Mouse (Mus musculus) embryonic facial prominence, embryonic 15.5 days (tissue): ENCODE data around the gene 1110008L16Rik. TPM values are rescaled to one million over a fixed set of nuclear protein-coding genes. Genes with fewer than 3 reads are reported as not detected.
"Not testable (repeated sequence)": the region's sequence is repeated elsewhere in the genome, so short reads cannot be mapped to it uniquely, and the experiment has no call there.

Experiments used
- ATAC-seq: fragments of 200-750 bp; cut with Nextera tagmentation; 2 replicates; pipeline ENCODE4 v1.8.0; 2017; ENCODE audit warnings: low read depth, moderate TSS enrichment; ENCODE audit not compliant: insufficient number of reproducible peaks, low FRiP score, low TSS enrichment
- H3K27ac ChIP-seq: fragments of 300-500 bp; sonication (generic); replicated peaks from 2 replicates; pipeline ENCODE4 v1.5.1; 2015; ENCODE audit warnings: mild to moderate bottlenecking, inconsistent platforms
- H3K27me3 ChIP-seq: fragments of 300-500 bp; sonication (generic); 2 replicates; pipeline ENCODE4 v1.6.1; 2015; ENCODE audit warnings: inconsistent platforms
- H3K36me3 ChIP-seq: fragments of 300-500 bp; sonication (generic); 2 replicates; pipeline ENCODE4 v1.6.1; 2015; ENCODE audit warnings: mild to moderate bottlenecking, inconsistent platforms
- H3K4me1 ChIP-seq: fragments of 300-500 bp; sonication (generic); 2 replicates; pipeline ENCODE4 v1.6.1; 2015; ENCODE audit warnings: inconsistent platforms
- H3K4me2 ChIP-seq: fragments of 300-500 bp; sonication (generic); replicated peaks from 2 replicates; pipeline ENCODE4 v1.6.1; 2015; ENCODE audit warnings: mild to moderate bottlenecking, inconsistent platforms
- H3K4me3 ChIP-seq: fragments of 300-500 bp; sonication (generic); replicated peaks from 2 replicates; pipeline ENCODE4 v1.5.1; 2015; ENCODE audit warnings: mild to moderate bottlenecking, inconsistent platforms
- H3K9ac ChIP-seq: fragments of 300-500 bp; sonication (generic); 2 replicates; pipeline ENCODE4 v1.6.1; 2015; ENCODE audit warnings: inconsistent platforms
- H3K9me3 ChIP-seq: fragments of 300-500 bp; sonication (generic); replicated peaks from 2 replicates; pipeline ENCODE4 v1.6.1; 2016; ENCODE audit warnings: inconsistent platforms
- WGBS: fragments of 180-500 bp; shearing (Covaris S2); methylation state at CpG from one replicate; pipeline ENCODE4 v1.1.7; 2015; 5-methylcytosine and 5-hydroxymethylcytosine counted together
- polyA plus RNA-seq: library from polyadenylated mRNA; unstranded; fragments of >200 nt; fragmentation: Nextera tagmentation; extraction: Ambion mirVana; gene quantifications from 2 replicates; pipeline ENCODE4 v1.2.1, GENCODE M21; 2015

The 1110008L16Rik gene
- polyA plus RNA-seq, 1 experiment from 2014 or later: 16.9 TPM

DNA sequence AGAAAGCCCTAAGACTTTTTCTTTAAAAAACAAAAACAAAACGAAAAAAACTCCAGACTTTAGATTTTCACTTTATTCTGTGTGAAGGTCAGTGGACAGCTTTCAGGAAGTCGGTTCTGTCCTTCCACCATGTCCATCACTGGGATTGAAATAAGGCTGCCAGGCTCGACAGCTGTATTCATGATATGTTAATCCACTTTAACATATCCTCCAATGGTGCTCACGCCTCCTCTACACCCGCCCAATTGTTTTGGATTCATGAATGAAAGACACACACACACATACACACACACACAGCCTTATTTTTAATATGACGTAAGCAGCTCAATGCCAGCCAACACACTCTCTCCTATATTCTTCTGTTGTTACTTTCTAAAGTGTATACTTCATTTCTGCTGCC is 8.2 kb downstream of the 1110008L16Rik start:
- 0 out of 2 replicates have a peak, but pooled peaks cover 13% of the 10 kb centered on the region for H3K36me3 ChIP-seq
- no peak for ATAC-seq
- no peak overlapping the region for H3K4me3 ChIP-seq
- H3K9ac ChIP-seq: no peak overlapping the region
- H3K27me3 ChIP-seq: no peaks in the 10 kb centered on the region
- WGBS: 84% methylated on average over 6 of the region's 6 CpGs
- H3K27ac ChIP-seq: no peak overlapping the region
- peaks cover 12% of the 10 kb centered on the region for H3K4me1 ChIP-seq
- no peak overlapping the region for H3K4me2 ChIP-seq
- H3K9me3 ChIP-seq: no peaks in the 10 kb centered on the region

DNA sequence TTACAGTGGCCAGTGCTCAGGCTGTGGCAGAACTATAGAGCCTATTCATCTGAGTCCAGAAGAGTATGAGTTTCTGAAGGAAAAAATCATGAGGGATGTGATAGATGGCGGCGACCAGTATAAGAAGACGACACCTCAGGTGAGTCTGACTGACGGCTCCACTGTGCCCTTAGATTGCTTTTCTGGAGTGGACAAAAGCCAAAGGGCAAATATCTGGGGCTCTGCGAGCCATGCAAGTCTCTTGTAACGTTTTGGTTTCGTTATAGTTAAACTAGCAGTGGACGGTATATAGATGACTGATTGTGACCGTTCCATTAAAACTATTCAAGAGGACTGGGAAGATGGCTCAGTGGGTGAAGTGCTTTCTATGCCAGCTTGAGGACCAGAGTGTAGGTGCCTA is 9.4 kb downstream of the 1110008L16Rik start:
- H3K4me2 ChIP-seq: no peak overlapping the region
- no peaks in the 10 kb centered on the region for H3K27me3 ChIP-seq
- WGBS: 90% methylated on average over 9 of the region's 9 CpGs
- H3K27ac ChIP-seq: no peak overlapping the region
- no peaks in the 10 kb centered on the region for H3K9me3 ChIP-seq
- no peak for ATAC-seq
- 0 out of 2 replicates have a peak, but pooled peaks cover 13% of the 10 kb centered on the region for H3K36me3 ChIP-seq
- no peak overlapping the region for H3K4me3 ChIP-seq
- H3K4me1 ChIP-seq: peaks cover 8% of the 10 kb centered on the region
- no peak overlapping the region for H3K9ac ChIP-seq

DNA sequence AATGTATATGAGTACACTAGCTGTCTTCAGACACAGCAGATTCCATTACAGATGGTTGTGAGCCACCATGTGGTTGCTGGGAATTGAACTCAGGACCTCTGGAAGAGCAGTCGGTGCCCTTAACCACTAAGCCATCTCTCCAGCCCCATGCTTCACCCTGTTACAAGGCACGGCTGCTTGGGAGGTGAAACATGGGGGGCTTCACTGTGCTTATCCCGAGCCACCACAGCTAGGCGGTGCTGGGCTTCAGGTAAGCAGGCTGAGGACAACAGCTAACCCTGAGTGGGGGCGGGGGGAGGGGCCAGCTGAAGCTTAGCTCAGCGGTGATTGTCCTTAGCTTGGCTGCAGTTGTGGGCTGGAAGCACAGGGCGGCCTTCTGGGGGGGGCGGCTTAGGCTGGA is 10.1 kb downstream of the 1110008L16Rik start:
- no peak for ATAC-seq
- Histone ChIP-seq H3K27me3 (no peaks in the 10 kb centered on the region), H3K9ac (no peak overlapping the region), H3K27ac (no peak overlapping the region), H3K36me3 (peaks cover 15% of the 10 kb centered on the region; the same call in 1 of the 2 replicates), H3K4me1 (0 out of 2 replicates have a peak, but pooled peaks cover 3% of the 10 kb centered on the region), H3K4me2 (no peak overlapping the region), H3K4me3 (no peak overlapping the region), H3K9me3 (no peaks in the 10 kb centered on the region)
- WGBS: 69% methylated on average over 8 of the region's 8 CpGs

DNA sequence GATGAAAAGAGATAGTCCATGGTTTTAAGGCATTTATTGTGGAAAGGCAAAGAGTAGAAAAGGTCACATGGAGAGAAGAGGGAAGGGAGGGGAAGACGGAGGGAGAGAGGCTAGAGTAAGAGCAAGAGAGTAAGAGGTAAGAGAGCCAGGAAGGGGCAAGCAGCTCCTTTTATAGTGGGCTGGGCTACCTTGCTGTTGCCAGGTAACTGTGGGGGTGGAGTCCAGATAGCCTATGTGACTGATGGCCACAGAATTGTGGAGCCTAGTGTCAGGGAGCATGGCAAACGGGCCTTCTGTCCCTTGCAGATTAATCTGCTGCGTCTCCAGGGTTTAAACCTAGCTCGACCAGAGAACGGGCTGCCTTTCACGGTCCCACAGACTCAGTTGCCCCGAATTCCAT is 12.5 kb downstream of the 1110008L16Rik start:
- H3K4me2 ChIP-seq: no peak overlapping the region
- no peaks in the 10 kb centered on the region for H3K9me3 ChIP-seq
- H3K4me1 ChIP-seq: no peaks in the 10 kb centered on the region
- no peak for ATAC-seq
- H3K27ac ChIP-seq: no peak overlapping the region
- WGBS: 85% methylated on average over 7 of the region's 7 CpGs
- peaks cover 12% of the 10 kb centered on the region; the same call in 1 of the 2 replicates for H3K36me3 ChIP-seq
- H3K27me3 ChIP-seq: no peaks in the 10 kb centered on the region
- no peak overlapping the region for H3K9ac ChIP-seq
- H3K4me3 ChIP-seq: no peak overlapping the region

DNA sequence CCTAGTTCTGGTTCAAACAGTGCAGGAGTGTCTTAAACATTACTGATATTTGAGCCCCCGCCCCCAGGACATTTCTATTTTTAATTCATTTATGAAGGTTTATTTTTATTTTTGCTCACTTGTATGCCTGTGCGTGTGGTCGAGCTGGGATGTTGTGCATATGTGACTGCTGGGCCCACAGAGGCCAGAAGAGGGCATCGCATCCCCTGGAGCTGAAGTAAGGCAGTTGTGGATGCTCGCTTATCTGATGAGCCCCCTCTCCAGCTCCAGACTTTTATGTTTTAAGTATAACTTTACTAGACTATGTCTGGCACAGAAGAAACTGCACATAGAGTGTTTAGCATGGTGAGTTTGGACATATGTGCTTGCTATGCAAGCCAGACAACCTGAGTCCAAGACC is 14.5 kb downstream of the 1110008L16Rik start:
- WGBS: 84% methylated on average over 5 of the region's 5 CpGs
- ATAC-seq: no peak

DNA sequence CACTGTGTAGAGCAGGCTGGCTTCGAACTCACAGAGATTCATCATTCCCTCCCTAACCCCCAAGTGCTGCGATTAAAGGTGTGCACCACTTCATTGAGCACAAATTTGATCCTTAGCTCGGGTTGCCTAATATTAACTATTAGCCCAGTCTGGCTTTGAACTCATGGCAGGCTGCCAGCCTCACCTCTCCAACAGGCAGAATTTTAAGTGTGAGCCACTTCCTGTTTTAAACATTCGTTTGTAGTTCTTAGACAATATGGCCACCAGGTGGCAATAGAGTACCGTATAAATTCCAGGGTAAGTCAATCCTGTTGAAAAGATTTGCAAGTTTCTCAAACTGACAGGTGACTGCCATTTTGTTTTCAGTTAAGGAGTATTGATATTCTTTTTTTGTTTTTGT is 15.8 kb downstream of the 1110008L16Rik start:
- Histone ChIP-seq H3K4me2 (no peak overlapping the region), H3K36me3 (peaks cover 9% of the 10 kb centered on the region; the same call in 1 of the 2 replicates), H3K9ac (no peak overlapping the region), H3K9me3 (no peaks in the 10 kb centered on the region), H3K27ac (no peak overlapping the region), H3K4me3 (no peak overlapping the region), H3K4me1 (no peaks in the 10 kb centered on the region), H3K27me3 (no peaks in the 10 kb centered on the region)
- 39% methylated on average over 5 of the region's 5 CpGs for WGBS
- ATAC-seq: no peak

More for the DNA sequence above, 14.5 kb downstream of the 1110008L16Rik start:
- Histone ChIP-seq H3K27ac (no peak overlapping the region), H3K9ac (no peak overlapping the region), H3K4me1 (no peaks in the 10 kb centered on the region), H3K4me3 (no peak overlapping the region), H3K9me3 (no peaks in the 10 kb centered on the region), H3K4me2 (no peak overlapping the region), H3K36me3 (peaks cover 11% of the 10 kb centered on the region; the same call in 1 of the 2 replicates), H3K27me3 (no peaks in the 10 kb centered on the region)

DNA sequence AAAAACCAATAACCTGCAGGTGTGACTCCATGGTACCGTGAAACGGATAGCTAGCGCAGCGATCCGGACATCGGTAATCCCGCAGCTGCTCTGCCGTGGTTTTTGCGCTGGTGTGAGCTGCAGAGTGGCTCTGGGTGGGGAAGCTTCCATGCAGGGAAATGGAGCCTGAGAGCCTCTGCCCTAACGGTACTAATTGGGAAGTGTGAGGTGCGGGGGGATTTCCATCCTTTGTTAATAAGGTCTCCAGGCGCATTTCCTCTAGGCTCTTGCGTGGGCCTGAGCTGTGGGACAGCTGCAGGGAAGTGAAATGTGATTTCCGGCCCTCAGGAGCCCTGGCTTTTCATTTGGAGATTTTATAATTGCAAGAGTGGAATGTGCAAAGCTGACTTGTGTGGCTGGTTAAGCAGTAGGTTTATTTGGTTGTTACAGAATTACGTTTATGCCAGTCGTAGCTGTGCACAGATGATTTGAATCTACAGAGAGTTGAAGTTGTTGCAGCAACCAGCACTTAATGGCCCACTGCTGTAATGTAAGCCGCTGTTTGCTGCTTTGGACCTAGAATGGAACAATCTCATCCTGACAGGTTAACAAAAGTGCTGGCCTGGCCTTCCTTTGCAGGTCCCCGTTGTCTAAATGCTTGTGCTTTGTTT is 22.4 kb downstream of the 1110008L16Rik start:
- H3K36me3 ChIP-seq: peaks cover 5% of the 10 kb centered on the region; the same call in 1 of the 2 replicates
- ATAC-seq: 0 out of 2 replicates have a peak, but pooled peaks have one; percentile 24
- WGBS: 69% methylated on average over 18 of the region's 18 CpGs
- H3K4me2 ChIP-seq: no peak overlapping the region
- no peak overlapping the region for H3K9ac ChIP-seq
- no peak overlapping the region for H3K4me3 ChIP-seq
- H3K9me3 ChIP-seq: no peaks in the 10 kb centered on the region
- no peaks in the 10 kb centered on the region for H3K27me3 ChIP-seq
- peak overlapping the region; percentile 40 for H3K27ac ChIP-seq
- H3K4me1 ChIP-seq: no peaks in the 10 kb centered on the region; the same call in 1 of the 2 replicates

DNA sequence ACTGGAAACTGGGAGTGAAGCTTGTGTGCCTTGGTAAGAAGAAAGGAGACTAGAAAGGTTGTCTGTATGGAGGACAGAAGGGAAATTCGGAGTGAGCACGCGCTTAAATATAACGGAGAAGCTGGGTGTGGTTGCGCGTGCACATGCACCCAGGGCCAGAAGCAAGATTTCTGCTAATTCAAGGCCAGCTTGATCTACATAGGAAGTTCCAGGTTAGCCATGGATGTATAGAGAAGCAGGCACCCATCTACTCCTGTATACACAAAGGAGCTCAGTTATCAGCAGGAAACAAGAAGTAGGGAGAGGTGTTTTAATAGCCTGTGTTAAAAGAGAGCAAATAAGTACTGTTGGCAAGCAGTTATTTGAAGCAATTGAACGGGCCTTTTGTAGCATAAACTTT is 26.3 kb downstream of the 1110008L16Rik start:
- H3K4me2 ChIP-seq: no peak overlapping the region
- no peaks in the 10 kb centered on the region; the same call in 1 of the 2 replicates for H3K4me1 ChIP-seq
- no peak overlapping the region for H3K9ac ChIP-seq
- no peak overlapping the region for H3K4me3 ChIP-seq
- no peak for ATAC-seq
- H3K27me3 ChIP-seq: no peaks in the 10 kb centered on the region
- H3K9me3 ChIP-seq: no peaks in the 10 kb centered on the region
- no peak overlapping the region for H3K27ac ChIP-seq
- 91% methylated on average over 7 of the region's 7 CpGs for WGBS
- peaks cover 7% of the 10 kb centered on the region for H3K36me3 ChIP-seq

DNA sequence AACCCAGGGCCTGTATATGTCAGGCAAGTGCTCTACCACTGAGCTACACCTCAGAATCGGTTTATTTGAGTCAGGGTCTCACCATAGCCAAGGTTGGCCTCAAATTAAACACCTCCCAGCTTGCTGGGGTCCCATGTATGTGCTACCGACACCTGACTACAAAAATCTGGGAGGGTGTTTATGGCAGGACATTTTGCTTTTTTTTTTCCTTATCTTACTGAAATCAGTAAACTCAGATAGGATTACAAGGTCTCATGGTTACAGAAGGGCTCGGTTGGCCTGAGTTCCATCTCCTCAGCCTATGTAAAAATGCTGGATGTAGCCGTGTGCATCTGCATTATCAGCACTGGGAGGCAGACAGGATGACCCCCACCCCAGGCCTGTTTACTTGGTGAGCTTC is 29.4 kb downstream of the 1110008L16Rik start:
- Histone ChIP-seq H3K9ac (no peak overlapping the region), H3K9me3 (no peaks in the 10 kb centered on the region), H3K4me1 (no peaks in the 10 kb centered on the region), H3K4me2 (no peak overlapping the region), H3K4me3 (no peak overlapping the region), H3K27me3 (no peaks in the 10 kb centered on the region), H3K36me3 (peaks cover 7% of the 10 kb centered on the region), H3K27ac (no peak overlapping the region)
- ATAC-seq: no peak
- WGBS: 81% methylated on average over 4 of the region's 4 CpGs

DNA sequence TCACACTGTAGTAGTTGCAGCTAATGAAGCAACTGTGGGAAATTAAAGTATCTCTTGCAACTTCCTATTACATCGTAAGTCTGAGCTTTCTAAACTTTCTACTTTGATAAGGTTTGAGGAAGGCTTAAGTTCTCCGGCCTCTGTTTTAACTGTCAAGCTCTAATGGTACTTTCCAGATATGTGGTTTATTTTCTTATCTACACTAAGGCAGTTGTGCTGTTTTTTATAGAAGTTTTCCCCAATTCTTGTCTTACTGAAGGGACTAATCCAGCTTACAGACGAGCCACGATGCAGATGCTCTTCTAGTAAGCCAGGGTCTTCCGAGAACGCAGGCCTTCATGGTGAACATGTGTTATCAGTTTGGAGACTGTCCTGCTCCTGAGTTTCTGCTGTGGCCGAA is 30.0 kb downstream of the 1110008L16Rik start:
- no peak overlapping the region for H3K9ac ChIP-seq
- no peaks in the 10 kb centered on the region for H3K9me3 ChIP-seq
- no peaks in the 10 kb centered on the region for H3K27me3 ChIP-seq
- H3K27ac ChIP-seq: no peak overlapping the region
- 89% methylated on average over 7 of the region's 7 CpGs for WGBS
- no peaks in the 10 kb centered on the region for H3K4me1 ChIP-seq
- H3K4me3 ChIP-seq: no peak overlapping the region
- peaks cover 7% of the 10 kb centered on the region for H3K36me3 ChIP-seq
- ATAC-seq: no peak
- H3K4me2 ChIP-seq: no peak overlapping the region

DNA sequence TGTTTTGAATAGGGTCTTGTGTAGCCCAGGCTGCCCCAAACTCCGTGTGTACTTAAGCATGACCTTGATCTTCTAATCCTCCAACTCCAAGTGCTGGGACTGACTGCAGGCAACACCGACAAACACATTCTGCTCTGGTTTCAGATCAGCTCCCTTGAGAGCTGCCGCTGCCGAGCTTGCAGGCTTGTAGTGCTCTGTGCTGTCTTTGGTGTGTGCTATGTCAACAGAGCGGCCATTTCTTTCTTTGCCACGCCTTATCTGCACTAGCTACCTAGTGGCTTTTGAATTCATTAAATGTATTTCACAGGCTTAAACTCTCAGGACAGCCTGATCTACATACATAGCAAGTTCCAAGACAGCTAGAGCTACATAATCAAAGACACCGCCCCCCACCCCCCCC is 34.3 kb downstream of the 1110008L16Rik start:
- H3K36me3 ChIP-seq: peaks cover 7% of the 10 kb centered on the region
- H3K9me3 ChIP-seq: no peaks in the 10 kb centered on the region
- no peak overlapping the region for H3K4me3 ChIP-seq
- WGBS: 92% methylated on average over 7 of the region's 7 CpGs
- ATAC-seq: no peak
- no peak overlapping the region for H3K9ac ChIP-seq
- no peak overlapping the region for H3K27ac ChIP-seq
- H3K4me2 ChIP-seq: no peak overlapping the region
- H3K27me3 ChIP-seq: no peaks in the 10 kb centered on the region
- no peaks in the 10 kb centered on the region for H3K4me1 ChIP-seq

DNA sequence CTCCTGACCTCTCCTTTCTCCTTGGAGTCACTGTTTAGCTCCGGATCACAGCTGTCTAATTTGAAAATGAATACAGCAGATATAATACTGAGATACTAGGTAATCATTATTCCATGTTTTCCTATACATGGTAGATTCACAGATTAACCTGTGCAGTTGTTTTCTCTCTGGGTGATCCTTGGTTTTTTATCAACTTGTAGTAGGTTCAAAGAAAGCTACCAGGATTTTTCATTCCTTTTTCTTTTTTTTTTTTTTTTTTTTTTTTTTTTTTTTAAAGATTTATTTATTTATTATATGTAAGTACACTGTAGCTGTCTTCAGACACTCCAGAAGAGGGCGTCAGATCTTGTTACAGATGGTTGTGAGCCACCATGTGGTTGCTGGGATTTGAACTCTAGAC is 39.1 kb downstream of the 1110008L16Rik start:
- not testable (repeated sequence) for ATAC-seq, H3K4me2 ChIP-seq
- 90% methylated on average over 1 of the region's 2 CpGs for WGBS

More for the DNA sequence above, 39.1 kb downstream of the 1110008L16Rik start:
- H3K9me3 ChIP-seq, H3K4me1 ChIP-seq, H3K4me3 ChIP-seq, H3K27me3 ChIP-seq, H3K36me3 ChIP-seq, H3K27ac ChIP-seq, H3K9ac ChIP-seq: not testable (repeated sequence)
